Mouse (Mus musculus): ENCODE data around the gene Rlbp1. TPM values are rescaled to one million over a fixed set of nuclear protein-coding genes. Genes with fewer than 3 reads are reported as not detected.
A peak's percentile ranks its signal among the peaks of the same experiment; 100 is the strongest.

Gene Rlbp1
- 10 to 100 TPM; 21.9 to 25.6 (median 25.1) TPM for total RNA-seq (2022)

DNA sequence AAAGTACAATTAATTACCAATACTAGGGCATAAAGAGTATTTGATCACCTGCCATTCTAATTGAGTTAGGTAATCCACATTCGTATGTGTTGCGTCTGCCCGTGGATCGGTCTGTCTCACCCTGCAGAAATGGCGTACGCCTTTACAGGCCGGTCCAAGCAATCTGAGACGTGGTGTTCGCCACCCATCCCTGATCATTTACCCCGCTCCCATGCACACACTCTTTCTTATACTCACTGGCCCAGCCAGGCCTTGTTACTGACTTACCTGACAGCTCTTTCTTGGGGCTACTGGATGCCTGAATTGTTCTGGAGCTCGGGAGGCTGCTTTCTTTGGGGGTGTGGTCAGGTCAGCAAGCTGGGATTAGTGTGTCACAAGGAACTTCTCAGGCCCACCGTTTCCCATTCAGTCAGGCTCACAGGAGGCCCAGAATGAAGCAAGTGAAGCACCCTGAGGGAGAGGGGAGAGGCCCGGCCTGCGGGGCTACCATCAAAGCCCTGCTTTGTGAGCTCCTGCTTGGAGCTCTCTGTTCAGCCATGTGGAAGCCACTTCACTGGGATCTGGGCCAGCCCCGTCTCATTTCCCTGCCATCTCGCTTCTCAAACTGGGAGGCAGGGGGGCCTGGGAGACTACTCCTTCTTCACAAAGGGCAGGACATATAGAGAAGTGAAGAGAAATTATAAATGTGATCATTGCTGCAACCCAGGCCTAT, at the start of gene Rlbp1:
Rlbp1 (minus strand) TSS at position 627 of the 712 bp plus-strand sequence.
- no peak for DNase-seq (ENCODE audit: low spot score in 2 of 2)

DNA sequence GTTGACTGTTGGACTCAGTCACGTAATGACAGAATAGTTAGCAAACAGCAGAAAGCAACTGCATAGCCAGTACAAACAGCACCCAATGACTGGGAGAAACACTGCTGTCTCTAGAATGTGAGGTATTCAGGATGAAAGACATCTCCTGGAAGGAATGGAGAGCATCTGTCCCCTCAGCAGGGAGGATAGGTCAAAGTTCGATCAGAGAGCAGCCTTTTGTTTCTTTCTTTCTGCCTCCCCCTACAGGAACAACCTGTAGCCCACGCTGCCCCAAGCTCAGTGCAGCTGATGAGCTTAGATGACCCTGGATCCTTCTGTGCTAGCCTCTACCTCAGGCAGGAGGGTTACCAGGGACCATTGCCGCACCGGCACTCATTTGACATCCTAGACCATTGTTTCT, 41.4 kb upstream of the Rlbp1 start:
- DNase-seq (ENCODE audit: low spot score in 2 of 2), result no peak

DNA sequence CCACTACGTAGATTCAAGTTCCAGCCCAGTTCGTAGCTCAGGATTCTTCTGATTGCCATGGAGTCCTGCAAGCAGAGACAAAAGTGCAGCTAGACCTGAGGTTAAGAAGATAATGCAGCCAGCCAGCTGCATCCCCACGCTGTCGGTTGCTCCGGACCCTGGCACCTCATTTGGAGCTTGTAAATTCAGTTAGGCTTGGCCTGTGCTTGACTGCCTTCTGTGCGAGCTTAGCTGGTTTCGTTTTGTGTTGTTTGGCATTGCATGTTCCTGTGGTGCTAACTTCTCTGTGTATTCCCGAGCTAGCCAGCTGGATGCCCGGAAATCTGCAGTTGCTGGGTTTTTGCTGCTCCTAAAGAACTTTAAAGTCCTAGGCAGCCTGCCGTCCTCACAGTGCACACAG, 39.0 kb upstream of the Rlbp1 start:
- no peak for DNase-seq (ENCODE audit: low spot score in 2 of 2)

DNA sequence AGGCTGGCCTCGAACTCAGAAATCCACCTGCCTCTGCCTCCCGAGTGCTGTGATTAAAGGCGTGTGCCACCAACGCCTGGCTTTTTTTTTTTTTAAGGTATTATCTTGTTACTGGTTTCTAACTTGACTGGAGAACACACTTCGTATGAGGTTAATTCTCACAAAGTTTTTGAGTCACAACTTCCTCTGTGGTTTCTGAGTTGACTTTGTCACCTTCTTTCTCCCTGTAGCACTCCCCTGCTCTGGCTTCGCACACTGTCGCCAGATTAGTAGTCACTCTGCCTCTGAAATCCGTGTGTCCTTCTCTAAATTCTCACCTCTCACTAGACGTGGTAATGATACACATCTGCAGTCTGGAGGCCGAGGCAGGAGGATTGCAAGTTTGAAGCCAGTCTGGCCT, 36.0 kb upstream of the Rlbp1 start:
- DNase-seq (ENCODE audit: low spot score in 2 of 2), result no peak

DNA sequence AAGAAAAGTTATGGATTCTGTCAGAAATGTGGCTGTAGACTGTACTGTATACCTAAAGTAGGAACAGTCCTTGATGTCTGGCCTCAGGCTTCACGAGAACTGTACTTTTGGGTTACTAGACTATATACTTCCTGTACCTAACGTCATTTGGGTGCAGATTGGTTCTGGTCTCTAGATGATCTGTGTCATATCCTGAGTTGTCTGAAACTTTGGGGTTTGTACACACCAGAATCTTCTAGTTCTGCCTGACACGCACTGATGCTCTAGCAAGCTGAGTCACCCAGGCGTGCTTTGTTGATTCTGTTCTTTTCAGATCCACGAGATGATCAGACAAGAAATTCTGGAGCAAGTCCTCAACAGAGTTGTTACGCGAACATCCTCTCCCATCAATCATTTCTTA, 33.1 kb upstream of the Rlbp1 start:
- no peak for DNase-seq (ENCODE audit: low spot score in 2 of 2)

DNA sequence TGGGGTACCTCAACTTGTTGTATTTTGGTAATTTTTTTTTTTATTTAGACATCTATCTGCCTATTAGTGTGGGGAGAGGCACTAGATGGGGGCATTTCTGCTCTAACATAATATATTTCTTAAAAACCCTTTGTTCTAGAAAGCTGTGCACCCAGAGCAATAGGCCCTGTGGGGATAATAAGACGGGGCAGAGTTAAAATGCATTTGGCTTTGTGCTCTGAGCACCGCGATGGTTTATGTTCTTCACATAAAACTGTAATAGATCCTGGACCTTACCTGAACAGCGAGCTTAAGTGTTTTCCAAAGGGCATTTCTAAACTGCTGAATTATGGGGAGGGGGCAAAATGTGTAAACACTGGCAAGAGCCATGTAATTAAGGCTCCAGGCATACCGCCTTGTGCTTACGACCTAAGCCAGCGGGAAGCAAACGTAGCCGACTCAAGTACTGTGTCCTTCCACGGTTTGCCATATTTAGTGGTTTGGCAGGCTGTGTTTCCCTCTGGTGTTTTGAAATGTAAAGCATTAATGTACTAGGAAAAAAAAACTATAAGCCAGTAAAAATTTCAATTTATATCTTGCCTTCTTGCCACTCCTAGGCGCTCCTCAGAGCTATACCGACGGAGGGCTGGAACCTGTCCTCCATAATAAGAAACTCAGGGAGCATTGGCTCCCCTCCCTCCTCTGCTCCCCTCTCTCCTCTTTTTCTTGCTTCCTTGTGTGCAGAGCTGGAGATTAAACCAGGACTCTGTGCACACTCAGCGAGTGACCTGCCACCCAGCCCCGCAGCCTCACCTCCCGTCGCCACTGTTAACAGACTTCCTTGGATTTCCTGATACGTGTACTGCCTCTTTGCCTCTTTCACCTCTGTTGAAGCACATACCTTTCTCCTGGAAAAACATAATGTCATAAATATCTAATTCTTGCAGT, 27.9 kb upstream of the Rlbp1 start:
- no peak for DNase-seq (ENCODE audit: low spot score in 2 of 2)

DNA sequence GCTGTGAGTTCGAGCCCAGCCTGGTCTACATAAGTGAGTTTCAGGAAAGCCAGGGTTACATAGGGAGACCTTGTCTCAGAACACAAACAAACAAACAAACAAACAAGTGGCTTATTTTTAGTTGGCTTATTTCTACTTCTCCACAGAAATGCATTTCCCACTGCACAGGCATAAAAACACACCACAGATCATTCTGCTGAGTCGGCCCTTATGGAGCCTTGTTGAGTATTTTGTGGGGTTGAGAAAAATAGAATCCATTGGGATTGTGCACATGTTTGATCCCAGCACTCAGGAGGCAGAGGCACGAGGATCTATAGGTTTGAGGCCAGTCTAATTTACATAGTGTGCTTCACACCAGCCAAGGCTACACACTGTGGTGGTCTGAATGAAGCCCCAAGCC, 13.4 kb upstream of the Rlbp1 start:
- DNase-seq (ENCODE audit: low spot score in 2 of 2), result no peak

DNA sequence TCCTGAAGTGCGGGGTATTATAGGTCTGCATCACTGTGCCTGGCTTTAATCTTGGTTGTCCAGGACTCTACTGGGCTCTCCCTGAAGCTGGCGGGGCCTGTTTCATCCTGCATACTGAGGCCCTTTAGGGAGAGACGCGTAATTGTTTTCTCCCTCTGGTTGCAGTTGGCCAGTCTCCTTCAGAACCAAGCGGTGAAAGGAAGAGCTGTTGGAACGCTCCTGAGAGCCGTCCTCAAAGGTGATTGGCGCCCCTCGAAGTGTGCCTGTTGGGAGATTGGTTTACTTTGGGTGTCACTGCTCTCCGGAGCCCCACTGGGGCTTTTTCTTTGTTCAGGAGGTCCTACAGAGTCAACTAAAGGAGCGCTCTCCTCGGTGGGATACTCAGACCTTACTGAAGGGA, 12.1 kb upstream of the Rlbp1 start:
- no peak for DNase-seq (ENCODE audit: low spot score in 2 of 2)

DNA sequence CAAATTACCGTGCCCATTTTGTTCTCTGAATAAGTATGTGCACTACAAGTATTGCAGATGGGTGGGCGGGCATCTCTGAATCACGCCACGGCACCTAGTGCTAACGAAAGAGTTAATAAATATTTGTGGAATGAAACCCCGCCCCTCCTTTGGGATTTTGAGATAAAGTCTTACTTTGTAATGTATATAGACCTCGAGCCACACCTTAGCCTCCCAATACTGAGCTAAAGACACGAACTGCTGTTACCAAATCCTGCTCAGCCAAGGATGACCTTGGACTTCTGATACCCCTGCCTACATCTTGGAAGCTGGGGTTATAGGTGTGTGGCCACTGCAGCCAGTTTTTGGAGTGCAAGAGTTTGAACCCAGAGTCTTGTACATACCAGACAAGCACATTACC, 11.6 kb upstream of the Rlbp1 start:
- DNase-seq (ENCODE audit: low spot score in 2 of 2), result no peak

DNA sequence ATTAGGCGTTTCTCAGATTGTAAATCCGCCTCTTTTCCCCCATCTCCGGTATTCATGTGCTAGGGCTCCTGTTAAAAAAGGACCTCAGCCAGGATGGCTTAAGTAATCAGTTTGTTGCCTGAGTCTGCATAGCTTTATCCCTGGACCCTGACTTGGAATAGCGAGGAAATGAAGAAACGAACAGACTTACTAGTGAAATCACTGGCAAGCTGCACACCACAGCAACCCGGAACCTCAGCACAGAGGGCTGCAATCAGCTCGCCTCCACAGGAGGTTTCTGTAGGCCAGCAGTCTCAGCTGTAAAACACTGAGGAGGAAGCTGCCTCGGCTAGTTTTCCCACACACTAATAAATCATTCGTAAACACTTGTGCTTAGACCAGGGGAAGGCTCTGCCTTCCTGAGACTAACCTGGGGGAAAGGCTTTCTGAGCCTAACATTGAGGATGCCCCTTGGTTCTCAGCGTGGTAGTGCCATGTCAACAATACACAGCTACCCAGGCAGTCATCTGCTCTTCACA, 10.7 kb upstream of the Rlbp1 start:
- DNase-seq (ENCODE audit: low spot score in 2 of 2), result no peak

DNA sequence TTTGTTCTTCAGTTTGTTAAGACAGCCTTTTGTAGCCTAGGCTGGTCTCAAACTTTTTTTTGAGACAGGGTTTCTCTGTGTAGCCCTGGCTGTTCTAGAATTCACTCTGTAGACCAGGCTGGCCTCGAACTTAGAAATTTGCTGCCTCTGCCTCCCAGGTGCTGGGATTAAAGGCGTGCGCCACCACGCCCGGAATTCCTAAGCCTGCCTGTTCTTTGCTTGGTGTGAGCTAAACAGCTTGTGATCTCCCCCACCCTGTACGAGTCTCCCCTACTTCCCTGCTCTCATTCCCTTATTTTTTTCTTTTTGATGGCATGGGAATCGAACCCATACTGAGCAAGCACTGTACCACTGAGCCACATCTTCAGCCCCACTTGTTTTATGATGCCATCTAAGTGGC, 8.3 kb upstream of the Rlbp1 start:
- DNase-seq (ENCODE audit: low spot score in 2 of 2), result no peak

DNA sequence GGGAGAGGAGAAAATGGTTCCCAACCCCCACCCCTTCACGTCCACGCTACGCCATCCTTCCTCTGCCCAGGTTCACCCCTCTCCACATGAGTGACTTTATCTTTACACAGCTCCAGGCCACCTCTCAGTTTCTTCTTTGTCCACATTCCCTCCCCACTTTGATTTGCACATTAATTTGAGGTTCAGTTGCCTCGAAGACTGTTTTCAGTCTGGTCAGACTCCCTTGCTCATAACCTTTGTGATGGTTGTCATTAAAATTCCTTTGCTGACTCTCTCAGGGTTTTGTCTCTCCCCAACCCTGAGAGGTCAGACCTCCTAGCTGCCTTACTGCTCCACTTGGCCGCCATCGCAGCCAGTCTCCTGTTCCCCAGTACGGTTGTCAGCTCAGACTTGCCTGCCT, 7.8 kb upstream of the Rlbp1 start:
- DNase-seq (ENCODE audit: low spot score in 2 of 2), result no peak

DNA sequence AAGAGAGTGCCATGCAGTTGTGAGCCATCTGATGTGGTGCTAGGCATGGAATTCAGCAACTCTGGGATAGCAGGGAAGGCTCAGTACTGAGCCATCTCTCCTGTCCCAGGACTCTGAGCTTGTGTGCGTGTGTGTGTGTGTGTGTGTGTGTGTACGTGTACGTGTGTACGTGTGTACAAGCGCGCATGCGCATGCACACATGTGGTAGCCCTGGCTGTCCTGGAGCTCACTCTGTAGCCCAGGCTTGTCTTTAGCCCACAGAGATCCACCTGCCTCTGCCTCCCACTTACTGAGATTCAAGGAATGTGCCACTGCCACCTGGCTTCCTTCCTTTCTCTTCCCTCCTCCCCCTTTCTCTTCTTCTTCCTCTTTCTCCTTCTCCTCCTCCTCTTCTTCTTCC, 7.1 kb upstream of the Rlbp1 start:
- DNase-seq (ENCODE audit: low spot score in 2 of 2), result no peak

DNA sequence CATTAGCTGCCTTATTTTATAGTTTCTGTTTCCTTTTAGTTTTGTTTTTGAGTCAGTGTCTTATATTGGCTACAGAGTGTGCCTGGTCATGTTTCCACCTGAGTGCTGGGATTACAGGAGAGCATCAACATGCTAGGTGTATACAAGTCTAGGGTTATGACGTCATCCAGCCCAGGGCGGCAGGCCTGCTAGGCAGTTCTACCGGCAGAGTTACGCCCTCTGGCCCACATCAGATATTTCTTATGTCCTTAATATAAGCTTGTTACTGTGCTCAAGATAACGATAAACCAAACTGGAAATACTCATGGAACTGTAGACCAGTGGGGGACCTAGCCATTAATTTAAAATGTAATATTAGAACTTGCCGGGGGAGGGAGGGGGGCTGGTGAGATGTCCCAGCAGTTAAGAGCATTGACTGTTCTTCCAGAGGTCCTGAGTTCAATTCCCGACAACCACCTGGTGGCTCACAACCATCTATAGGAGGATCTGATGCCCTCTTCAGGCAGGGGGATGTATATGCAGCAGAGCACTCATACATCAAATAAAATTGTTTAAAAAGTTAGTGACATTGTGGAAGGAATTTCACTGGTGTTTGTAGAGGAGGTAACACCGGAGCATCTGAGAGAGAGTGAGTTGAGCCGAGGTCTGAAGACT, 6.1 kb upstream of the Rlbp1 start:
- no peak for DNase-seq (ENCODE audit: low spot score in 2 of 2)

DNA sequence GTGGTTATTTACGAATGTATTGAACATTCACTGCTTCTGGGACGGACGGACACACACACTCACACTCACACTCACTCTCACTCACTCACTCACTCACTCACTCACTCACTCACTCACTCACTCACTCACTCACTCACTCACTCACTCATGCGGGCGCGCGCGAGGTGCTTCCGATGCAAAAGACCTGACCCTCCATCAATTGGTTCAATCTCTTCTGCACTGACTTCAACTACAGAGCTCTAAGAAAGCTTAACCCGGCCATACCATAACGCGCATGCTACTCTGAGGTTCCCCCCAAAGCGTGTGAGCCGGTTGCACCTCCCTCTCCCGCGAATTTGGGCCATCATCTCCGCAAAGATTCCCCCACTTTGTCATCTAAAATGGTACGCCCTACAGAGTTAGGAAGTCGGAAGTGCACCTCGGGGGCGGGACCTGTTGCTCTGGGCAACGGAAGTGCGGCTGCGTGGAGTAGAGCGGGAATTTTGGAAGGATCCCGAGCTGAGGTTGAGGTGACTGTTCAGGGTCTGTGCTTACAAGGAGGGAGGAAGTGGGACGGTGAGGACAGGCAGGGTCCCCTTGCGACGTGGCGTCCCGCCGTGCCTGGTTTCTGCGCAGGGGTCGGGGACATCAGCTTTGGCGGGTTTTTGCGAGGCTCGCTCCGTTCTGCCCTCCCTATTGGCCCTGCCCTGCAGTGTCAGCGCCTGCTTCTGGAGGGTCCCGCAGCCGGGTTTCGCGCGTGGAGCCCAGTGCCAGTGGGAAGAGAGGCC, 5.2 kb upstream of the Rlbp1 start, which contains the start of gene Fanci:
Fanci (plus strand) TSS at position 47 of the 767 bp plus-strand sequence.
- peak; percentile 89 to 95 for DNase-seq (ENCODE audit: low spot score in 2 of 2)

DNA sequence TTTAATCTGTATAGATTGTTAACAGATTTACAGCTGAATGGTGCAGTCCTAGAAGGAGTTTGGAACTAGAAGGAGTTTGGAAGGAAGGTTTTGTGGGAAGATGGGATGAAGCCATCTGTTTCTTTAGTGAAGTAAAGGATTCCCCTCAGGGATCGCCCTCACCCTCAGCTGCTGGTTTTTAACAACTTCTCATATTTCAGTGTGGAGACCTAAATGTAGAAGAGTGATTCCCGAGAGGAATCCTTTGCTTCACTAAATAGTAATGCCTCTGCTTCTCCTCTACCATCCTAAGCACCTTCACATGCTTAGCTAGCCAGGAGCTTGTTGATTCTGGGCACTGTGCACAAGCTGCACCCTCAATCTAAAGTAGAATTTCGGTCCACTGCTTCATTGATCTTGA, 4.6 kb upstream of the Rlbp1 start:
- DNase-seq (ENCODE audit: low spot score in 2 of 2), result no peak

DNA sequence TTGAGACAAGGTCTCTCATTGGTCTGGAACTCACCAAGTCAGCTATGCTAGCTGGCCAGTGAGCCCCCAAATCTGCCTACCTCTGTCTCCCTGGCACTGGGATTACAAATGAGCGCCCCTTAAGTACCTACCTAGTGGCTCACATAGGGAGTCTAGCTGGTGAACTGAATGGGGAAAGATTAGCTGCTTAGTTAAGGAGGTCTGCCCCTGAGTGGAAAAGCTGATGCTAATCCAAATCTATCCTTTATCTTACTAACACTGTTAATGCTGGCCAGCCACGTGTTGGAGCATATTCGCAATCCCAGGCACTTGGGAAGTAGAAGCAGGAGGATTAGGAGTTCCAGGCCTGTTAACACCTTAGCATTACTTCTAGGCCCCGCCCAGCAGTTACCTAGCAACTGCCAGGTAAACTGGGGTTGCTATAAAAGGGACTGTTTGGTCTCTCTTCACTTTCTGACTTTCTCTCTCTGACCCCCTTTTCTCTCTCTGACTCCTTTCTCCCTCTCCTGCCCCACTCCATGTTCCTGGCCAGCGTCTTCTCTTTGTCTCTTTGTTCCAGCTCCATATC, 3.4 kb upstream of the Rlbp1 start:
- no peak for DNase-seq (ENCODE audit: low spot score in 2 of 2)

DNA sequence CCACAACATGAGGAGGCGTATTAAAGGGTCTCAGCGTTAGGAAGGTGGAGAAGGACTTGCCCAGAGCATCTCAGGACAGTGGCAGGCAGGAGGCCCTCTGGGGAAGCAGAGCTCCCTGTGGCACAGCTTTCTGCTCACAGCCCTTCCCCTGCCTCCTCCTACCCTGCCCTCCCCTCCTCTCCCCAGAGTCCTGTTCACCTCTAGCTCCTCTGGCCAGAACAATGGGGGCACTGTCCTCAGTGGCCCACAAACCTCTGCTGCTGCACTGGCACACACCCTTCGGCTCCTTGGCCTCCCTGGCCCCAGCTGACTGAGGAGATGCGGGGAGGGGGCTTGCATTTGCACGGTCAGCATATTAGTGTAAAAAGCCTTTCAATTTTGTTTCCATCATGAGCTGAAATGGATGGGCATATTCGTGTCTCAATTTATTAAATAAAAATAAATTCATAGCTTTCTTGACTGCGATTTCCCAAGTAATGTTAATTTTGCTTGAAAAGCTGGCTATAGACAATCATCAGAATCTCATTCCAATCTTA, 1.9 kb upstream of the Rlbp1 start:
- DNase-seq (ENCODE audit: low spot score in 2 of 2), result no peak

DNA sequence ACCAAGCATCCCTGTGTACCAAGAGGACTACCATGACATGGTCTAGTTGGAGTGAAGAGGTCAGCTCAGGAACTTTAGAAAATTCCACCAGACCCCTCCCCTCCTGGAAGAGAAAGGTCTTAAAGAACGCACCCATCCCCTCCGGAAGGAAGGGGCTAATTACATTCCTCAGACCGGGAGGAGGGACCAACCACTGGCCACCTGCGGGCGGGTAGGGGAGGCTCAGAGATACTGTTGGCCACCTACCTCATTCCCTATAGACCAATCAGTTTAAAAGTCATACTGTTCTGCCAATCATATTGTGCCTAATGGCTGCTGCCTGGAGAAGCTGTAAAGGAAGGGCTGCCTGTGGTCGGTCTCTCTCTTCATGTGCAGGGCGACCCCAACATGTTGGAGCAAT, 1.1 kb upstream of the Rlbp1 start:
- DNase-seq (ENCODE audit: low spot score in 2 of 2), result no peak

DNA sequence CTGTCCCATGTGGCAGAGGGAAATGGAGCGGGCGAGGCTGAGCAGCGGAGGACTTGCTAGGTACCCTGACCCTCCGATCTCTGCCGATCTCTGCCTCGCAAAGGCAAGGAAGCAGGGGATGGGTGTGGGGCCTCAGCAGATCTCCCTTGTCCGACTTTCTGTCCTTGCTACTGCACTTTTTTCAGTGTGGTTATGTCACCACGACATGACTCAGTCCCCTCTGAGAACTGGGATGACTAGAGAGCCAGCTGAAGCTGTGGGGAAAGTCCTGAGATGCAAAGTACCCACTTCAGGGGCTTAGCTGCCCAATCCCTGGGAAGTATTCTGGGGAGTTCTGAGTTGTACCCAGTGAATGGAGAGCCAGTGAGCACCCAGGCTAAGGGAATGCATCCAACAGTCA, 292 bp upstream of the Rlbp1 start:
- no peak for DNase-seq (ENCODE audit: low spot score in 2 of 2)

Data from left cerebral cortex, adult 8-10 months (tissue).